Mouse (Mus musculus): ENCODE results near the gene Retreg1.

The Retreg1 gene

GRCm38 (mm10) chr15:25884416-25884958 is 41.5 kb downstream of the Retreg1 start:
- no peak for DNase-seq

GRCm38 (mm10) chr15:25886581-25887011 is 43.6 kb downstream of the Retreg1 start:
- DNase-seq, result peak in 1 of 2 experiments; percentile 21

- DNase-seq, result no peak
These were observed 46.9 kb downstream of the Retreg1 start for GRCm38 (mm10) chr15:25889927-25890326.

DNA sequence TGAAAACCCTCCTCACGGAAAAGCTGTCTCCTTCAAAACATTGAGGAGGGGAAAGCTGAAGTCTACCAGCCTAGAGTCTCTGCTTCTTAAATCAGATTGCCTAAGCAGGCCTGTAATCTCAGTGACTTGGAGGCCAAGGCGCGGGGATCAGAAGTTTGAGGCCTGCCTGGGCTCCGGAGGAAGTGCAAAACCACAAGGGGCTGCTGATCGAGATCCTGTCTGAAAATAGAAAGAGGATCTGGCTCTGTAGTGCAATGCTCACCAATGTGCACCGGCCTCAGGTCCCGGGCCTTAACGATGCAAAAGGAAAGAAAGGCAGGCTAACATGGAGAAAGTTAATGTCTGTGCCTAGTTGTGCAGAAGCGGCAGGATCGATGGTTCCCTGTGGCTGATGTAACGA is 48.6 kb downstream of the Retreg1 start:
- no peak for DNase-seq

GRCm38 (mm10) chr15:25893327-25893726 is 50.3 kb downstream of the Retreg1 start:
- no peak for DNase-seq

DNA sequence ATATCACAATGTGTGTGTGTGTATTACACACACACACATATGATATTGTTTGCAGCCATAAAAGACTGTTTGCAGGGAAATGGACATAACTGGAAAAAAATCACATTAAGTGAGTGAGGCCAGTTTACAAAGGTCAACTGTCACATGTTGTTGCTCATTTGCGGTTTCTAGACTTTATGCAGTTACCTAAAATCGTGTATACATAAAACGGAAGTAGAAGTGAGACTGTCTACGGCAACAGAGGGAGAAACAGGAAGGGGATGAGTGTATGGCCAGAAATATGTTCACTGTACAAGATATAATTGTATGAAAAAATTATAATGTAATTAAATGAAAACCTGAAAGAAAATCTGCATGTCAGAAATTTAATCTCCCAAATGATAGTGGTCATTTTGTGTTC is 53.8 kb downstream of the Retreg1 start:
- DNase-seq, result no peak

- no peak for DNase-seq
These were observed 54.6 kb downstream of the Retreg1 start for GRCm38 (mm10) chr15:25897617-25898016.

- DNase-seq, result no peak
These were observed 56.0 kb downstream of the Retreg1 start for GRCm38 (mm10) chr15:25899021-25899420.

DNA sequence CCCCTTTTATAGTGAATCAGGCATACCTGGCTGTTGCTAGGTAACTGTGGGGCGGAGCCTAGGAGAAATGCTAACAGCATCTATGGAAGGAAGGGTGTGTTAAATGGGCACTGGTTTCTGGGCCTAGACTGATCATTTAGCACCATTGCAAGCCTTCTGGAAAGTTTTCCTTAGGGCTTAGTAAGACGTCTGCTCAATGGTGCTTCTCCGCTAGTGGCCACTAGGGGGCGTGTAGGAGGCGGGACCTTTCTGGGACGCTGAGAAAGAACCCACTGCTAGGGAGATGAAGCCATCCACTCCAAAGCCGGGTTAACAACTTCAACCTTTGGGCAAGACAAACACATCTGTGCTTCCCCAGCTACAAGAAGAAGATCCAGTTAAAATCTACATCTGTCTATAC is 57.6 kb downstream of the Retreg1 start:
- peak; percentile 71 for DNase-seq

GRCm38 (mm10) chr15:25902931-25903615 is 60.1 kb downstream of the Retreg1 start:
- DNase-seq, result no peak

- peak in 1 of 2 experiments; percentile 27 for DNase-seq
These were observed 61.5 kb downstream of the Retreg1 start for GRCm38 (mm10) chr15:25904435-25905021.

GRCm38 (mm10) chr15:25909783-25910494 is 67.0 kb downstream of the Retreg1 start:
- no peak for DNase-seq

DNA sequence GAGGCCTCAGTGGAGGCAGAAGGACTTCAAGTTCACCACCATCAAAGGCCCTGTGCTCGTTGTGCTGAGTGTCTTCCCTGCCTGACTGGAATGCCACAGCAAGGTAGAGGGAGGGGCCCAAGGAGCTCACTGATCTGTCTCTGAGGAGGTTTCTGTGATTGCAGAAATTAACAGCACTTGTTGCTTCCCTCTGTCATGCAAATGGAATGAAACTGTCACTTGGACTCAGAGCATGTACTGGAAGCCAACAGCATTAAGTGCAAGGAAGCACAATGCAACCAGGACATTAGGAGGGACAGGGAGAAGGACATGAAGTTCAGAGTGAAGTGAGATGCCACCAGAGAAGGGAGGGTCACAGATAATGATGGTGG is 67.5 kb downstream of the Retreg1 start:
- no peak for DNase-seq

DNA sequence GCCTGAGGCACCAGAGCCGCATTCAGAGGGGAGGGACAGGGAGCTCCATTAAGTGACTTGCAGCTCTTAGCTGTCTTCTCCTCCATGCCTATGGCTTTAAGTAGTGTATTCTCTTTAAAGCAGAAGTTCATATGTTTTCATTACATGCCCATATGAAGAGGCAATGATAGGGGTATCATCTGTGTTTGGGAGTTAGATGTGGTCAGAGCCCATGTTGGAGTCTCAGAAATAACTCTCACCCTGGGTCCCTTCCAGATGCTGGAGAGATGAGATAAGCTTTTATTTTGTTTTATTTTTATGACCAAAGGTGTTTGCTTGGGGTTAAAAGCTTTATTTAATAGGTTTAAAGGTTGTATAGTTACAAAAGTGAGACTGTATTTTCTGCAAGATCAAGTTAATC is 67.9 kb downstream of the Retreg1 start:
- no peak for DNase-seq

DNA sequence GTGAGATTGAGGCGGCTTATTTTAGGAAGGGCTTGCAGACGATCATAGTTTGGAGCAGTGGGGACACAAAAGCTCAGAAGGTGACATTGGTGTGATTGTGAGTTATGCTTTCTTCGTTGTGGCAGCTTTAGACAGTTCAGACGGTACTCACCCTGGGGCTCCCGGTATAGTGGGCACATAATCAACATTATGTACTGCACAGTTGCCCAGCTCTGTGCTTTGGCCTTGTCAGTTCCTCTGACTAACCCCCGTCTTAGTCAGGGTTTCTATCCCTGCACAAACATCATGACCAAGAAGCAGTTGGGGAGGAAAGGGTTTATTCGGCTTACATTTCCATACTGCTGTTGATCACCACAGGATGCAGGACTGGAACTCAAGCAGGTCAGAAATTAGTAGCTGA is 69.9 kb downstream of the Retreg1 start:
- DNase-seq, result no peak

- no peak for DNase-seq
These were observed 70.7 kb downstream of the Retreg1 start for GRCm38 (mm10) chr15:25913659-25914058.

GRCm38 (mm10) chr15:25914160-25914559 is 71.2 kb downstream of the Retreg1 start:
- DNase-seq, result no peak

GRCm38 (mm10) chr15:25915013-25915412 is 72.0 kb downstream of the Retreg1 start:
- no peak for DNase-seq

DNA sequence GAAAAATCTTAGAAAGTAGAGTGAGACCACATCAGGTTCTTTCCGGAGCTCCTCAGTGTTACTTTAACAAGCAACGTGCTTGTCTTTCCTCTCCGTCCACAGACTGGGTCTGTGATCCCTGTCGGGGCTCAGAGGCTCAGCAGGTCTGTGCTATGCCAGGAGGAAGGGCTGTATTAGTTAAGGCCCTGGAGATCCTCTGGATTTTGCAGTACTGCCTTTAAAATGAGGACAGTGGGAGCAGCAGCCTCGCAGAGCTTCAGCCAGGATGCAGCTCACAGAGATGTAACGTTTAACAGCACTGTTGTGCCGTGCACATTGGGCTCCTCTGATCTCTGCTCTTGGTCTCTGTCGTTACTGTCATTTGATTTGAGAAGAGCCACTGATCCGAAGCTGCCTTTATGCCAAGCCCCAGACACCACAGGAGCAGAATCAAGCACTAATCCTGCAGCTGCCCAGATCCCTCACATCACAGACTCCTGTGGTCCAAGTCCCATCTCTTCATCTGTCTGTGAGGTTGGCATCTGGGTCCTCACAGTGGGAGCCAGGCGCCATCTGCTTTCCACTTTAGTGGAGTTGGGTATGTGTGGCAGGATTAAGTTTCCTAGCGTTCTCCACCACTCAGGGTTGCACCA is 72.7 kb downstream of the Retreg1 start:
- no peak for DNase-seq

DNA sequence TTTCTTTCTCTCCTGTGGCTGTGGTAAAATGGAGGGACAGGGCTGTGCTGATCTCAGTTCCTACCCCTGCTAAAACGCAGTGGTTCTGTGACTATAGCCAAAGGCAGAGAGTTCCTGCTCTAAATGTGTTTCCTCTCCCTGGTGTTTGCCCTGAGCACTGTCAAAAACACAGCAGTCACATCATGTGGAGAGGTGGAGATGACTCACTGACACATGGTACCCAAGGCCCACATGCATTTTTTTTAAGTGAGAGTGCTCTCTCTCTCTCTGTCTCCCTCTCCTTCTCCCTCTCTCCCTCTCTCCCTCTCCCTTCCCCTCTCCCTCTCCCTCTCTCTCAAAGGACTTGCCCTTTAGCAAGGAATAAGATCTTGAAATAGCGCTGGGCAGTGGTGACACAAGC is 73.3 kb downstream of the Retreg1 start:
- DNase-seq, result no peak

DNA sequence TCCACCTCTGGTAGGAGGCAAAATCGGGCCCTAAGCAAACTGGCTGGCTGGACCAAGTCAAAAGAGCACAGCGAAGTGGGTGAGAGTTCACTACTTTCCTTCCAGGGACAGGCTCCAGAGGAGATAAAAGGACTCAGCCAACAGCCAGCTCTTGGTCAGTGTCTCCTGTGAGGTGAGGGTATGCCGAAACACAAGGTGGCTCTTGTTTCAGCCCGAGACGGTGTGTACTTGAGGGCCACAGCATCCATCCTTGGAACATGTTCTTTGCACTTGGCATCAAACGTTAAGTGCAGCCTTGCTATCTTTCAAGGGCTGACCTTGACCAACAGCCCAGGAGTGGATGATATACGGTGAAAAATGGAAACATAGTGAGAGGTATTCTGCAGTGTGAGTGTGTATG is 75.7 kb downstream of the Retreg1 start:
- DNase-seq, result no peak

GRCm38 (mm10) chr15:25919995-25920394 is 77.0 kb downstream of the Retreg1 start:
- no peak for DNase-seq

DNA sequence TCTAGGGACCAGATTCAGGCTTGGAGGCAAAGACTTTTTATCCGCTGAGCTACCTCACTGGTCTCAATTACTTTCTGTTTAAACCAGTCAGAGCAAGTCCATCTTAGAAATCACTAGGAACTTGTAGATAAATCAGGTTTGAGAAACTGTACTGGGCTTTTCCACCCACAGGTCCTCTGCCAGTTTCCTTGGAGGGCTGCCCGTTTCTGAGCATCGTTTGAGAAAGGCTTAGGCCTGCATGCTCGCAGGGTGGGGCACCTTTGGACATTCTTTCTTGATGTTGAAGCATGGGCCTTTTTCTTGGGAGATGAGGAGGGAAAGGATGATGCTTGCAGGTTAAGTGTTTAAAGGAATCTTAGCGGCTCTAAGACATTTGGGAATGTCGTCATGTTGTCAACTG is 77.9 kb downstream of the Retreg1 start:
- peak in 1 of 2 experiments; percentile 37 for DNase-seq

Data from cerebellum, postnatal 36 days (tissue).